Mouse (Mus musculus) regulatory T cell (primary cell): ENCODE measurements around the gene Kpna2.
"Not testable (repeated sequence)": the region's sequence is repeated elsewhere in the genome, so short reads cannot be mapped to it uniquely, and the experiment has no call there.

Experiments used
- in situ Hi-C: fragments of 300-600 bp; cut with MboI, MseI; formaldehyde crosslinking; loops from one replicate; pipeline ENCODE4 v1.15.1; 2025; ENCODE audit warnings: high pct_unique_total_duplicates

Gene Kpna2

DNA sequence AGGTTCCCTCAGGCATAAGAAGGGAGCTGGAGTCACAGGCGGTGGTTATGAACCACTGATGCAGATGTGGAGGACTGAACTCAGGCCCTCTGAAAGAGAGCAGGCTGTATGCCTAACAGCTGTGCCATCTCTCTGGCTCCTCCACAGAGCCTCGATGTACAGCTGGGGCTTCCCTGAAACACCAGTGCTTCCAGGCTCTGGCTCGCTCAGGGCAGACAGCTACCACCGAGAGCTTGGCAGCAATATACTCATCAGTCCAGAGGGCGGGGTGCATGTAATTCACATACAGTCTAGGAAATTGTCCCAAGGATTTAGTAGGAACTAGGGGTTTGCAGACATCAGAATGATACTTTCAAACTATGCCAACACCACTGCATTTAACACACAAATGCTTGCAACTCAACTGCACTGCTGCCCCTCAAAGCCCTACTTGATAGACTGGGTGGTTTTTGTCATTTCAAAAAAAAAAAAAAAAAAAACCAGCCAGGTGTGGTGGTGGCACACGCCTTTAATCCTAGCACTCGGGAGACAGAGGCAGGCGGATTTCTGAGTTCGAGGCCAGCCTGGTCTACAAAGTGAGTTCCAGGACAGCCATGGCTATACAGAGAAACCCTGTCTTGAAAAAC is 13.2 kb downstream of the Kpna2 start:
- in situ Hi-C loops = not testable (repeated sequence)

DNA sequence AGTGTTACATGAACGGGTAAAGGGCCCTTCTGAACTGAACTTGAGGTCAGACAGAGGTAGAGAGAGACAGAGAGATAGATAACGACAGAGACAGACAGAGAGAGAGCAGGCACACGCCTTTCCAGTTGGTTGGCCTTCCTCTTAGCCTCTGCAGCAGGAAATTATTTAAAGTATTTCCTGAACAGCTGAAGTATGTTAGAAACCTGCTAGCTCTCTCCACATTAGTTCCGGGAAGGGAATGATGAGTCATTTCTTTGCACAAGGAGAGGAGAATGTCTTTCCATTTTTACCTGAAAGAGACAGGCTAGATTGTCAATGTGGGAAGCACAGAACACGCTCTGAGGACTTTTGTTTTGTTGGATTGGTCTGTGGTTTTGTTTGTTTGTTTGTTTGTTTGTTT is 17.0 kb downstream of the Kpna2 start:
- in situ Hi-C loops = no loop called here

DNA sequence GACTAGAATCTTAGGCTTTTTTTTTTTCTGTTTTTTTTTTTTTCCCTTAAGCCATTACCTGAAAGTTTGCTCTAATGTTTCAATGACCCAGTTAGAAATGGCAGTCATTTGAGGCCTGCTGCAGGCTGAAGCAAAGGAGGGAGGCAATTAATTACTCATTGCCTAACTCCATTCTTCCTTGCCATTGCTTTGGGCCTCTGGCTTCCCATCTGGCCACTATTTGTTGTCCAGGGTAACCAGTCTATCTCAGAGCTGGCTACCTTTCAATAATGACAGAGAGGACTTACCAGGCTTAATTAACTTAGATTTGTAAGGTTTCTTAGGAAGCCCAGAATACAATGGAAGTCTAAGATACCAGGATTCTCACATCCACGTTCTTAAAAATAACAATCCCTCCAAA is 17.6 kb downstream of the Kpna2 start:
- in situ Hi-C loops = no loop called here

DNA sequence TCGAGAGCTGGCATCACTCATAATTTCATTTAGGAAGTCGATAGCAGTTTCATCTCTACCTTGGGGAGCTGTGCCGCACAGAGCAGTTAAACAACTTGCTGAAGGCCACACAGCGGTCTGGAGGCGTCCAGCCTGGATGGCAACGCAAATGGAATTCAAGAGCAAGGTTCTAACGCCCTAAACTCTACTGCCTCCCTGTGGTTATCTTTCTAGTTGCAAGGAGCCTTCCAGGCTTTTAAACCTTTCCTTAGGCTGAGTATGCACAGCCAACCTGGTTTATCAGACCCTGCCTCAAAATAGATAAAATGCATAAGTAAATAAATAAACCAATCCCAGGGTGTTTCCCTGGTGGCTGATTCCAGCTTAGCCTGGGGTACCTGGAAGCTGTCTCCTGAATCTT is 18.9 kb downstream of the Kpna2 start:
- in situ Hi-C loops = no loop called here

DNA sequence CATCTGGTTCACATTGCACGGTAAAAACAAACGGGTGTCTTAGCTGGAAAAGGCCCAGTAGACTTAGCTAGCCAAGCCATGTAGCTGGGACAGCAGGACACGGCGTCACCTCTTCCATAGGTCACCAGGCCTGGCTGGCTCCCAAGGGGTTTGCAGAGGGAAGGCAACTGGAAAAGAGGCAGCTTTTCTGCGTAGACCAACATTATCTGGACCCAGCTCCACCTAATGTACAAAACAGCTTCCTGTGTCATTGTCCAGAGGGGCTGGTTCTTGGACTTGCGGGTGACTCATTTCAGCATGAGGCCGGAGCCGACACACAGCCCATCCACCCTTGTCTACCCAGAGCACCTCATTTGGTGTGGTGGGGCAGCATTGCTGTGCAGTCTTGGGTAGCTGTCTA is 23.1 kb downstream of the Kpna2 start:
- in situ Hi-C loops = loop anchor here (5.0 to 10.0 kb wide), 3 partner anchors 44 to 131 kb away; no protein-coding TSS in a partner anchor

DNA sequence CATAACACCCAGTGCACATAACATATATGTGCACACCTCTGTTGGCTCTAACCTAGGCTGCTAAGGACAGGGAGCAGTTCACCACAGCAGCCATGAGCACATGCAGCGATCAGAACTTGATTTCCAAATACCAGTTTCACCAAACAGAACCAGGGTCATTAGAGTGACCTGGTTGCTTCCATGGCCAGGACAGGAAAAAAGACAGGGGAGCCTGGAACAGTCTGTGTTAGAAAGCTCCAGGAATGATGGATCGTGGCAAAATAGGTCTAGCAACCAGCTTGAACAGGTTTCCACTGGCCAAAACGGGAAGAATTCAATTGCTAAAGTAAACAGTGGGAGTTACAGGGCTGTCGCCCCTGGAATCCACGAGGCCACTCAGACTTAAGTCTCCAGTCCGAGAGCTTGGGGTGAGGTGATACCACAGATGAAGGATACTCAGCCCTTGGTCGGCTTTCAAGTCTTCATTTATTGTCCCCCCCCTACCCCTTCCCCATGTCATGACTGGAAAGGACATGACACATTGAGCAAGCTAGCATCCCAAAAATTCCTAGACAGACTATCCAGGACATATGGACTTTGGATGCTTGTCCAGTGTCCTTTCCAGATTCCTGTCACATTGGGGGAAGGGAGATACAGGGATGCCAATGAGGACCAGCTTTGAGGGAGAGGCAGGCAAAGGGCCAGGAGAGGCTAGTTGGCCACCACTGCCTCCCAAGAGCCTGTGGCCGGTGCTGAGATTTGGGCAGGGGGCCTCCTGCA is 23.7 kb downstream of the Kpna2 start:
- in situ Hi-C loops = loop anchor here (5.0 to 10.0 kb wide), 3 partner anchors 43 to 131 kb away; no protein-coding TSS in a partner anchor

DNA sequence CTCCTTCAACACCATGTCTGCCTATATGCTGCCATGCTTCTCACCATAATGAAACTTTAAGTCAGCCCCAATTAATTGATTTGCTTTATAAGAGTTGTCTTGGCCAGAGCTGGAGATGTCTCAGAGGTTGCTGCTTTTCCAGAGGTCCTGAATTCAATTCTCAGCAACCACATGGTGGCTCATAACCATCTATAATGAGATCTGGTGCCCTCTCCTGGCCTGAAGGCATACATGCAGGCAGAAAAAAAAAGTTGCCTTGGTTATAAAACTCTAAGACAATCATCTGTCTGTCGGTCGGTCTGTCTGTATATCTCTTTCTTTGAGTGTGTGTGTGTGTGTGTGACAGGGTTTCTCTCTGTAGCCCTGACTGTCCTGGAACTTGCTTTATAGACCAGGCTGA is 24.9 kb downstream of the Kpna2 start:
- in situ Hi-C loops = loop anchor here (10.0 kb wide), 2 partner anchors 60 to 130 kb away; no protein-coding TSS in a partner anchor

DNA sequence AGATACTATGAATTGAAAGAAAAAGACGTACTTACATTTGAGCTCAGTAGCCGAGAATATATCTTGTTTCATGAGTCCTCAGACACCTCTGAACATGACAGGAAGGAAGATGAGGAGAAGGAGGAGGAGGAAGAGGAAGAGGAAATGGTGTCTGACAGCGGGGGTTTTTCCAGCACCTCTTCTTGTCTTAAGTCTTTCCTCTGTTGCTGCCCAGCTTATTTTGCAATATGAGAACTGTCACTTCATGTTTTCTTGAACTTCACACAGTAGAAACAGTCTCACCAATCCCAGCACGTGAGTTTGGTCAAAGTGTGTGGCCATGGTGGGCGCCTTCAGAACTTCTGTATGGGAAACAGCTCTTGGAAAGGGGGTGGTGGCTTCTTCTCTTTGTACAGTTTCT is 26.3 kb downstream of the Kpna2 start:
- in situ Hi-C loops = loop anchor here (10.0 kb wide), 2 partner anchors 58 to 128 kb away; no protein-coding TSS in a partner anchor

DNA sequence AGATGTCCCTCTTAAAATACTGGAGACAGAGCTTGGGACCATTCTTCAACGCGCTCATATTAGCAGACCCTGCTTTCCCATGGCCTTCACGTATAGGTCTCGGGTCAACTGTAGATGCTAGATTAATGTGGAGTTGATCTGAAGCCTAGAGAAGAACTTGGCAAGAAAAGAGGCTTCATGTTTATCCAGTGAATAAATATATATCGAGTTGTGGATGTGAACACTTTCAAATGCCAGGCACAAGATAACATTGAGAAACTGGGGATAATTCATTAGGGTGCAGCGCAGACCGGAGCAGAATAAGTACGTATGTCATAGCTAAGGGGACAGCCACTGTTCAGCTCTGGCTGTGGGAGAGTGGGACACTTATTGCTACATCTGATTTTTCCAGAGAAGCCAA is 29.5 kb downstream of the Kpna2 start:
- in situ Hi-C loops = loop anchor here (10.0 kb wide), 2 partner anchors 55 to 125 kb away; no protein-coding TSS in a partner anchor

DNA sequence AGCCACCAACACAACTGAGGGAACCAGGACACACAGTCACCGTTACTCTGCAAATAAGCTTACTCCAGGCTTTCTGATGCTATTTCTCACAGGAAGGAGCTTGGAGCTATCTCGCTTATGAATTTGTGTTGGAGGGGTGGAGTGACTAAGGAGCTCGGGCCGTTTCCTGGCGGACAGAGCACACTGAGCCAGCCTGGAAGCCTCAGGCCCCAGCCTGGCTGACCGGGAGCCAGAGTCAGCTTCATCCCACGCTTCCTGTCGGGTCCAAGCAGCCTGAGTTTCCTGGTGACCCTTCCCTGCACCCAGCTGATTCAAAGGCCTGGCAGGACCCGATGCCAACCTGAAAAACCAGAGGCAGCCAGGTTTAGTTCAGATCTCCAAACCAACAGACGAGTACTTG is 31.7 kb downstream of the Kpna2 start:
- in situ Hi-C loops = no loop called here

DNA sequence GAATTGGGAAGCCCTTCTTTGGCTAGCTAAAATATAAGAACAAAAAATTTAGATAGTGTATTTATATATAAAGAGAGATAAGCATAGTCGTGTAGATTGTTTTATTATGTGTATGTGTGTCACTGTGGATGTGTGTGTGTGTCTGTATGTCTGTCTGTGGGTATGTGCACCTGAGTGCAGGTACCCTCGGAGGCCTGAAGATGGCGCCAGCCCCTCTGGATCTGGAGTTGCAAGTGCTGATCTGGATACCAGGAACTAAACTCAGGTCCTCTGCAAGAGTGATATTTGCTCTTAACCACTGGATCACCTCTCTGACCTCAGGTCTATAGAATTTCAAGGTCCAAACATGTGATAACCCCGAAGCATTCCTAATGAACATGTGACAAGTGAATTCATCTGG is 33.5 kb downstream of the Kpna2 start:
- in situ Hi-C loops = no loop called here

DNA sequence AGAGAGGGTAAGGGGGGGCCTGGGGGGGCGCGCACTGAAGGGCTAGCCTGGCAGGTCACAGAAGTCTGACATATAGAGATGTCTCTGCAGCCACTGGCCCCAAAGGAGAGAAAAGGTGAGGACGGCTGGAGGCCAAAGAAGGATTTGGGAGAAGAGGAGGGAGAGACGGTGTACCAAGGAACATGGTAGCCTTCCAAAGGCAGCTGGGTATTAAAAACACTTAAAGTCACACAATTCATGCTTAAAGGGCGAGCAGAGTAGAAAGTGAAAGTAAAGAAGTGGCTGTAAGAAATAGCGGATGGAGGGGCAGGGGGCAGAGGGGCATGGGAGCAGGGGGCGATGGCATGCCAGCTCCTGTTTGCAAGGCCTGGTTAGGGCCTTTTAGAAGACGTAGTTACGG is 37.0 kb downstream of the Kpna2 start:
- in situ Hi-C loops = no loop called here

DNA sequence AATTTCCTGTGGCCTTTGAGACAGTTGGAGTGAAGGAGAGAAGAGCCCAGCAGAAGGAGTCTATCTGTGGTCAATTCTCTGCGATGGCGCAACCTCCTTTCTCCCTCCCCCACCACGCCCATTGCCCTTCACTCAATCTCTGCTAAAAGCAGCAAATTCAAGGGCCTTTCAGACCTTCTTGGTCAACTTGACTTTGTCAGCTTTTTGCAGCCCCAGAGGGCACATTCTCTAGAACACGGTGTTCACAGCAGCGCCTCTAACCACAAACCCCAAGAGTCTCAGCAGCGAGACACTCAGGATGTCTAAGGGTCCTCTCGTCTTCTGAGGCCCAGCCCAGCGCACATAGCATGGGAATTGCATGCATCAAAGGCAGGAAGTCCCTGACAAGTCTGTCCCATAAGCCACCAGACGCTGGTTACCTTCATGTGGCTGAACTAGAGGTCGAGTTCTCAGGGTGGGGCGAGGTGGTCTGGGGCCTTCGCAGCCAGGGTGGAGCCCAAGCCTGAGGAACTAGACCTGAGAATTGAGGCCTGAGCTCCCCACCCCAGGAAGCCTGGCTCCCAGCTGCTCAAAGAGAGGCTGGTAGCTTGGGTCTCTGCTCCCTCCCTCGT is 37.8 kb downstream of the Kpna2 start:
- in situ Hi-C loops = no loop called here

DNA sequence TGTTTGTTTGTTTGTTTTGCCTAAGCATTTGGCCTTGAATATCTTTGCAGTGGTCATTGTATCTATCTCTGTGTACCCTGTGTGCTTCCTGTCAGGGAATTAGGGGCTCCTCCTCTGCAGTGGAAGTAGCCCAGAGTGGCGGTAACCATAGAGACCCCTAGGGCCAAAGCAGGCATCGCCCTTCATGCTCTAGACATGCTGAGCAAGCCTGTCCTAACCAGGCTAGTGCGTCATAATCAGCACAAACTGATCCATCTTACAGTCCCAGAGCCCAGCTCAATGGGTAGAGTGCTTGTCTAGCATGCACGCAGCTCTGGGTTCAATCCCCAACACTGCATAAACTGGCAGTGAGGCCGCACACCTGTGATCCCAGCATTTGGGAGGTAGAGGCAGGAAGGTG is 40.2 kb downstream of the Kpna2 start:
- in situ Hi-C loops = no loop called here

DNA sequence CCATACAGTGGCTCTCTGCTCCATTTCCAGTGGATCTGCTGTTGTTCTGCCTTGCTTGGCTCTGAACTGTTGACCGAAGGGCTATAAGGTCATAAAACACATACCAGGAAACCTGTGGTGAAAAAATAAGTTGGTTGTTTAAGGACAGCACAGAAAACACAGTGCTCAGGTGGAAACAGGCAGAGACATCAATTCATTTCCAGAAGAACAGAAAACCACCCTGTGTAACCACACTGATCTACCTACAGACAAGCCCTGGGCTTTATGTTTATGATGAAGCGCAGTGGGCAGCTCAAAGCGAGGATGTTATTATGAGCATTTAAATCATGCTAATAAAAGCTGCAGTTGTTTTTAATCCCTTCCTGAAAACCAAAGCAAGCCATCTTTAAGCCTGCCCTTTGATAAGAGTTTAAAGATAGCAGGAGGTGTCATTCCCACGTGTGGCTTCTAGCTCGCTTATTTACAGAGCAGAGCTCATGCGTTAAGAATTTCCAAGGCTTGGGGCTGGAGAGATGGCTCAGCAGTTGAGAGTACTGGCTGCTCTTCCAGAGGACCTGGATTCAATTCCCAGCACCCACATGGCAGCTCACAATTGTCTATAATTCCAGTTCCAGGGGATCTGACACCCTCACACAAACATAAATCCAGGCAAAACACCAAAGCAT is 40.8 kb downstream of the Kpna2 start:
- in situ Hi-C loops = no loop called here

DNA sequence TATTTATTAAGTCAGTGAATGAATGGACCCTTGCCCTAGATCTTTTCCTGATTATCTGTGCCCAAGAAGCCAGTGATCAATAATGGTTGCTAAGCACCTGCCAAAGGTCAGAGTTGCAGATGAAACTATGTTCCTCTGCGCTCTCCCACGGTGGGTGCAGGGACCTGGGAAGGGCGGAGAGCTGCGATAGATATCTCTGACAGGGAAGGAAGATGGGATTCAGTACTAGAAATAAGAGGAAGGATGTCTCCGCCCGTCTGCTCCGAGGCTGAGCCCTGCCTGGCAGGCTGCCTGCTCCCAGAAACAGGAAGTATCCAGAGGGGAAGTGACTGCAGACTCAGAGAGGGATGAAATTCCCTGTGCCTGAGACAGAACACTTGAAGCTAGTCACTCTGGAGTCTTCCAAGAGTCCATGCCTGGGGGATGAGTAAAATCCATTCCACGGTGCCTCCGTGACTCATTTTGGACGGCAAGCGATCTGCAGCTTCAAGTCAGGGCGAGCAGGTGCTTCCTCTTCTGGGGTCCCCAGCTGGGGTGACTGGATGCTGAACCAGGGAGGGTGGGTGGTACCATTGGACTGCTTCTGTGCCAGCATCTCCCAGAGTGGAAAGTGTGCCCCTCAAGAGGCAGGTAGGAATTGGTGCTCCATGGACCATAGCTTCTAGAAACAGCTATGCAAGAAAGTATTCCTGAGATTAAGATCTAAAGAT is 41.9 kb downstream of the Kpna2 start:
- in situ Hi-C loops = no loop called here

DNA sequence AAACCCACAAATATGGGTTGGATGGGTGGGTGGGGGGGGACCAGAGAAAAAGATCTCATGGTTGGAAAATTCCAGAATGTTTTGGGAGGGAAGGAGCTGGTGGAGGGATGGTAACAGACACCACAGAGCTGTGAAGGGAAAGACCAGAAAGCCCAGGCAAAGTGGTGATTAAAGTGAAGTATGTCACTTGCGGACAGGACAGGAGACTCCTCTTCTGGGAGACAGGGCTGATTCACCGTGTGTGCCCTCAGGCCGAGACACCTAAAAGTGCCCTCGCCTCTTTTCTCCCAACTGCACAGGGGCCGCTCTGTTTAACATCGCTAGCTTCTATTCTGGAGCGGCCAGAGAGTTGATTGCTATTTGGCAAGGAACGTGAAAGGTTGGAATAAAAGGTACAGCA is 44.8 kb downstream of the Kpna2 start:
- in situ Hi-C loops = no loop called here

DNA sequence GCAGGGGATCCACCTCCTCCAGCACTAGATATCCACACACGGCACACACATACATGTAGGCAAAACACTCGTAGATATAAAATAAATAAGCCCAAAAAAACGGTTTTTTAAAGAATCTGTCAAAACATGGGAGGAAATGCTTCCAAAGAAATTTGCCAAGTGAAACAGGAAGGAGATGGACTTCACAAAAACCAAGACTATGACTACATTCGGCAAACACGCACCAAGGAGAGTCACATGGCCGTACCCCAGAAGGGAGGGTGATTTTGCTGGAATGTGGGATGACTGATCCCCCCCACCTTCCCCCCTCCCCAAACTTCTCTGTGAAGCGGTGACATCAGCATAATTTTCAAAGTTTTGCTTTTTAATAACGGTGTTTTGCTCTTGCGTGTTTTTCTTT is 45.2 kb downstream of the Kpna2 start:
- in situ Hi-C loops = no loop called here
